Mouse (Mus musculus): Measurements from ENCODE around the gene Gm29094. TPM values are rescaled to one million over a fixed set of nuclear protein-coding genes. Genes with fewer than 3 reads are reported as not detected.
"Not testable (repeated sequence)": the region's sequence is repeated elsewhere in the genome, so short reads cannot be mapped to it uniquely, and the experiment has no call there.

The Gm29094 gene
- not detected in 2 replicates for polyA plus RNA-seq (2015; fragmentation: Nextera tagmentation; extraction: Ambion mirVana)

DNA sequence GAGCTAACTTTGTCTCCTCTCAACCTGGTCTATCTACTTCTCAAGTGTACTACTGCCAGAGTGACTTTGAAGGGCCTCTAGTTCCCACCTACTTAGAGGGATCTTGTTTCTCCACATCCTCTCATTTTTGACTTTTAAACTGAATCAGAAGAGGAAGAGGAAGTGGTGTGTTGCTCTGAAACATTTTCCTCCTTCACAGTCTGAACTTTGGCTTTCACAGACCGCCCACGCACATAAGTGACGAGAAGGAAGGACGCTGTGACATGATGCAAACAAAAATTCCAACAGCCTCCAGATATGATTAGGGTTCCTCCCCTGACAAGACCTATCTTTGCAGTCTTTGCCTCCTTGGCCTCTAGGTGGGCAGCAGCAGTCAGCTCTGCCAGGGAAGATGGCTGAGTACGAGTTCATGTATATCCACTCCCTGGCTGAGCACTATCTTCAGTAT lies at the start of gene Gm29094, which contains the start of gene Bcl2a1b:
TSS of gene Gm29094 (plus strand) at position 411 of the 448 bp plus-strand sequence.
TSS of gene Bcl2a1b (plus strand) at position 241 of the 448 bp plus-strand sequence.
- ATAC-seq (ENCODE audit: low read depth); DNase-seq; H3K9ac ChIP-seq; H3K4me2 ChIP-seq; H3K9me3 ChIP-seq (replicated peaks); H3K27me3 ChIP-seq; H3K27ac ChIP-seq; H3K36me3 ChIP-seq; H3K4me1 ChIP-seq (replicated peaks); H3K4me3 ChIP-seq (replicated peaks): not testable (repeated sequence)
- WGBS (ENCODE audit: insufficient replicate concordance) = 57% methylated on average over 5 of the region's 5 CpGs

- not testable (repeated sequence) for H3K9ac ChIP-seq; H3K4me1 ChIP-seq (replicated peaks); H3K9me3 ChIP-seq (replicated peaks); H3K4me2 ChIP-seq; H3K27me3 ChIP-seq; DNase-seq; H3K27ac ChIP-seq; ATAC-seq (ENCODE audit: low read depth); H3K36me3 ChIP-seq; H3K4me3 ChIP-seq (replicated peaks)
Measured at GRCm38 (mm10) chr9:89172539-89172938, 26.6 kb upstream of the Gm29094 start.

DNA sequence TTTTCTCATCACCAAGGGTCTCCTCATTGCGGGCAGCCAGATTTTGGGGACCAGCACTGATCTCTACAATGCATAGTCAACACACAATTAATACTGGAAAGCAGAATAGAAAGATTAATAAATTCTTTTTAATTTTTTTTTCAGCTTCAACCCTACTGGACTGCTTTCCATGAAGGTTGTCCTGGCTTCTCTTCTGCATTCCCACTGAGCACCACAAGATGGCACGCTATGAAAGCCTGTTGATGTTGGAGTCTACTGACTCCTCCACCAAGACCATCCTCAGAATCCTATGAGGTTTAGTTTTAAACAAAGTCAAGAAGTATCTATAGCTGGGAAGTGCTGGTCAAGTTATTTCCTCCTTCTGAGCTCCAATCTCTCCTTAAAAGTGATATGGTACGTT lies 20.3 kb upstream of the Gm29094 start:
- not testable (repeated sequence) for H3K36me3 ChIP-seq; DNase-seq; H3K9me3 ChIP-seq (replicated peaks); H3K4me3 ChIP-seq (replicated peaks); H3K27ac ChIP-seq; H3K4me2 ChIP-seq; H3K4me1 ChIP-seq (replicated peaks); H3K9ac ChIP-seq; ATAC-seq (ENCODE audit: low read depth); H3K27me3 ChIP-seq
- WGBS (ENCODE audit: insufficient replicate concordance) = 27% methylated on average over 2 of the region's 3 CpGs

- not testable (repeated sequence) for H3K36me3 ChIP-seq; H3K9me3 ChIP-seq (replicated peaks); H3K4me1 ChIP-seq (replicated peaks); ATAC-seq (ENCODE audit: low read depth); H3K4me3 ChIP-seq (replicated peaks); H3K9ac ChIP-seq; H3K27me3 ChIP-seq; DNase-seq; H3K4me2 ChIP-seq; H3K27ac ChIP-seq
- whole genome bisulfite sequencing (ENCODE audit: insufficient replicate concordance) = 30% methylated on average over 4 of the region's 4 CpGs
Measured at GRCm38 (mm10) chr9:89179469-89179868, 19.7 kb upstream of the Gm29094 start.

- not testable (repeated sequence) for ATAC-seq (ENCODE audit: low read depth); H3K4me1 ChIP-seq (replicated peaks); H3K9ac ChIP-seq; H3K9me3 ChIP-seq (replicated peaks); DNase-seq; H3K27ac ChIP-seq; H3K4me3 ChIP-seq (replicated peaks); H3K4me2 ChIP-seq; H3K36me3 ChIP-seq; H3K27me3 ChIP-seq
- 57% methylated on average over 15 of the region's 15 CpGs for WGBS (ENCODE audit: insufficient replicate concordance)
Measured at GRCm38 (mm10) chr9:89187006-89187405, 12.2 kb upstream of the Gm29094 start.

- H3K27ac ChIP-seq; ATAC-seq (ENCODE audit: low read depth); DNase-seq; H3K4me2 ChIP-seq; H3K9me3 ChIP-seq (replicated peaks); H3K36me3 ChIP-seq; H3K27me3 ChIP-seq; H3K9ac ChIP-seq; H3K4me1 ChIP-seq (replicated peaks); H3K4me3 ChIP-seq (replicated peaks): not testable (repeated sequence)
Measured at GRCm38 (mm10) chr9:89195483-89195882, 3.7 kb upstream of the Gm29094 start.

GRCm38 (mm10) chr9:89197509-89197908 lies 1.7 kb upstream of the Gm29094 start:
- H3K27me3 ChIP-seq; H3K36me3 ChIP-seq; H3K9ac ChIP-seq; H3K9me3 ChIP-seq (replicated peaks); H3K4me1 ChIP-seq (replicated peaks); ATAC-seq (ENCODE audit: low read depth); H3K4me3 ChIP-seq (replicated peaks); H3K4me2 ChIP-seq; H3K27ac ChIP-seq; DNase-seq: not testable (repeated sequence)
- WGBS (ENCODE audit: insufficient replicate concordance) = 64% methylated on average over 1 of the region's 1 CpGs

DNA sequence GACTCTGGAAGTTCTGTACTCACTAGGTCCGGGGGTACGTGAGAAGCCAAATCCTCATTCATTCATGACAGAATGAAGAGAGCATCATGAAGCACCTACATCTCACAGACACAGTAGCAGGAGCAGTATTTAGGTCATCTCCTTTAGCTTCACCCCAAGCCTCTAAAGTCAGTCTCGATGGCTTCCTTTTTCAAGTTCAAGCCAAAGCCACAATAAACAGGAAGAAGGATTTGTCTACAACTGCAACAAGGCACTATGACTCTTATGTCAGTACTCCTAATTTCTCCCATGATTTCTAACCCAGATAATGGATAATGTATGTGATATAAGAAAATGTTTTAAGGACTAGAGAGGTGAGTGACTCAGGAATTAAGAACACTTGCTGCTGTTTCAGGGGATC lies 830 bp upstream of the Gm29094 start:
- not testable (repeated sequence) for H3K27ac ChIP-seq; H3K9ac ChIP-seq; H3K4me1 ChIP-seq (replicated peaks); H3K27me3 ChIP-seq; H3K4me2 ChIP-seq; H3K4me3 ChIP-seq (replicated peaks); DNase-seq; H3K9me3 ChIP-seq (replicated peaks); ATAC-seq (ENCODE audit: low read depth); H3K36me3 ChIP-seq
- 65% methylated on average over 3 of the region's 3 CpGs for WGBS (ENCODE audit: insufficient replicate concordance)

- not testable (repeated sequence) for H3K27me3 ChIP-seq; H3K36me3 ChIP-seq; DNase-seq; H3K27ac ChIP-seq; ATAC-seq (ENCODE audit: low read depth); H3K4me3 ChIP-seq (replicated peaks); H3K9me3 ChIP-seq (replicated peaks); H3K4me1 ChIP-seq (replicated peaks); H3K4me2 ChIP-seq; H3K9ac ChIP-seq
Measured at GRCm38 (mm10) chr9:89202256-89202655, 3.1 kb downstream of the Gm29094 start.

DNA sequence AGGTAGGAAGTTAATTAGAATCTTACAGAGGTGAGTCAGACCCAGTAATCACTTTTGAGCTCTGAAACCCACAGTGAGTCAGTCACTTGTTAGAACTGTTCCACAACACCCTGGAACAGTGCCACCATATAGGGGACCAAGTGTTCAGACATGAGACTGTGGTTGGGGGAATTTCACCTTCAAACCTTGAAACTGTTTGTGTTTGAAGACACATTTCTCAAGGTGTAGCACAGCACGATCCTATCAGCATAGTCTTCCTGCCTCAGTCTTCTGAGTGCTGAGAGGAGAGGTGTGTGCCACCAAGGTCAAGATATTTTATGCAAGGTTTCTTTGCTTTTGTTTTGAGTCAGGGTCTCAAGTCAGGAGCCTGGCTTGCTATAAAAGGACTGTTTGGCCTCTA lies 9.8 kb downstream of the Gm29094 start:
- not testable (repeated sequence) for H3K4me2 ChIP-seq; H3K36me3 ChIP-seq; ATAC-seq (ENCODE audit: low read depth); H3K9ac ChIP-seq; DNase-seq; H3K27me3 ChIP-seq; H3K9me3 ChIP-seq (replicated peaks); H3K27ac ChIP-seq; H3K4me3 ChIP-seq (replicated peaks); H3K4me1 ChIP-seq (replicated peaks)
- WGBS (ENCODE audit: insufficient replicate concordance) = 50% methylated on average over 1 of the region's 1 CpGs

GRCm38 (mm10) chr9:89210353-89211064 lies 11.3 kb downstream of the Gm29094 start, which contains the start of gene Mthfs:
Mthfs (plus strand) TSS chr9:89210676.
- Histone ChIP-seq H3K27ac (peak within 1 kb of the TSS; percentile 55; the same call in 1 of the 2 replicates), H3K4me3 (replicated peaks) (peak within 1 kb of the TSS; percentile 47), H3K4me2 (peak within 1 kb of the TSS; percentile 56)
- not testable (repeated sequence) for DNase-seq; H3K4me1 ChIP-seq (replicated peaks); H3K36me3 ChIP-seq; H3K9ac ChIP-seq; H3K27me3 ChIP-seq; H3K9me3 ChIP-seq (replicated peaks)
- peak; percentile 20 for ATAC-seq (ENCODE audit: low read depth)
- WGBS (ENCODE audit: insufficient replicate concordance) = 32% methylated on average over 9 of the region's 12 CpGs

All from liver, embryonic 13.5 days (tissue).